Mouse (Mus musculus): ENCODE measurements around the gene Pdgfb. TPM values are rescaled to one million over a fixed set of nuclear protein-coding genes. Genes with fewer than 3 reads are reported as not detected.

Gene Pdgfb
- 9.5 and 12.1 TPM in 2 replicates for total RNA-seq (2012; rRNA removed)

GRCm38 (mm10) chr15:80014321-80015210, at the start of gene Pdgfb:
Gene Pdgfb, minus strand, starts transcription at chr15:80014977.
- Histone ChIP-seq H3K36me3 (ENCODE audit: control insufficient read depth, insufficient read depth, low read length, poor library complexity, severe bottlenecking) (no peaks in the 10 kb centered on the region), H3K27ac (ENCODE audit: insufficient read depth, low read depth, low read length, poor library complexity, severe bottlenecking) (no peak within 1 kb of the TSS), H3K9ac (ENCODE audit: insufficient read depth, low read depth, low read length, poor library complexity, severe bottlenecking) (peak within 1 kb of the TSS; percentile 70), H3K4me3 (ENCODE audit: insufficient read depth in 1 of 2, low read depth in 1 of 2, low read length in 2 of 2, poor library complexity in 1 of 2, severe bottlenecking in 1 of 2) (peak within 1 kb of the TSS; percentile 70 to 86), H3K9me3 (ENCODE audit: control insufficient read depth, insufficient read depth, low read depth, low read length) (no peaks in the 10 kb centered on the region), H3K4me1 (ENCODE audit: control insufficient read depth in 2 of 2, insufficient read depth in 2 of 2, low read length in 2 of 2, poor library complexity in 1 of 2) (peaks cover 0 to 23% of the 10 kb centered on the region in 2 experiments; a peak in 2 of 4 replicates)
- TF ChIP-seq CHD2 (IDR thresholded peaks at IDR 0.05; ENCODE audit: low read depth, low read length): no peak
- in situ Hi-C loops (cut with MboI; ENCODE audit: low sequenced_read_pairs in 2 of 2, unreplicated experiment in 2 of 2): no loop called here
- no peak for DNase-seq (ENCODE audit: low read depth, low spot score)

GRCm38 (mm10) chr15:80062821-80063220, 48.0 kb upstream of the Pdgfb start:
- in situ Hi-C loops (cut with MboI; ENCODE audit: low sequenced_read_pairs in 2 of 2, unreplicated experiment in 2 of 2): loop anchor here in 1 of 2 experiments (10.0 to 25.0 kb wide), 2 partner anchors 118 to 301 kb away; no protein-coding TSS in a partner anchor
- Histone ChIP-seq H3K9me3 (ENCODE audit: control insufficient read depth, insufficient read depth, low read depth, low read length) (no peaks in the 10 kb centered on the region), H3K9ac (ENCODE audit: insufficient read depth, low read depth, low read length, poor library complexity, severe bottlenecking) (no peak overlapping the region)

GRCm38 (mm10) chr15:80062339-80062738, 47.6 kb upstream of the Pdgfb start:
- in situ Hi-C loops (cut with MboI; ENCODE audit: low sequenced_read_pairs in 2 of 2, unreplicated experiment in 2 of 2): loop anchor here in 1 of 2 experiments (10.0 to 25.0 kb wide), 2 partner anchors 118 to 300 kb away; no protein-coding TSS in a partner anchor
- no peaks in the 10 kb centered on the region for H3K36me3 ChIP-seq (ENCODE audit: control insufficient read depth, insufficient read depth, low read length, poor library complexity, severe bottlenecking)
- H3K4me3 ChIP-seq (ENCODE audit: insufficient read depth in 1 of 2, low read depth in 1 of 2, low read length in 2 of 2, poor library complexity in 1 of 2, severe bottlenecking in 1 of 2): no peak overlapping the region
- peaks cover 2 to 16% of the 10 kb centered on the region in 2 experiments; a peak in 2 of 4 replicates for H3K4me1 ChIP-seq (ENCODE audit: control insufficient read depth in 2 of 2, insufficient read depth in 2 of 2, low read length in 2 of 2, poor library complexity in 1 of 2)
- H3K9me3 ChIP-seq (ENCODE audit: control insufficient read depth, insufficient read depth, low read depth, low read length): no peaks in the 10 kb centered on the region
- no peak overlapping the region for H3K9ac ChIP-seq (ENCODE audit: insufficient read depth, low read depth, low read length, poor library complexity, severe bottlenecking)
- TF ChIP-seq CHD2 (IDR thresholded peaks at IDR 0.05; ENCODE audit: low read depth, low read length) (no peak), MAFK (IDR thresholded peaks at IDR 0.05; ENCODE audit: insufficient read depth, low read depth, low read length) (no peak), HCFC1 (IDR thresholded peaks at IDR 0.05; ENCODE audit: borderline replicate concordance, insufficient read depth, low read length) (no peak), ZNF384 (IDR thresholded peaks at IDR 0.05; ENCODE audit: low read depth, low read length) (no peak), ZC3H11A (IDR thresholded peaks at IDR 0.05; ENCODE audit: borderline replicate concordance, low read depth, low read length) (no peak)
- no peak overlapping the region for H3K27ac ChIP-seq (ENCODE audit: insufficient read depth, low read depth, low read length, poor library complexity, severe bottlenecking)
- DNase-seq (ENCODE audit: low read depth, low spot score): no peak

More at GRCm38 (mm10) chr15:80062821-80063220, 48.0 kb upstream of the Pdgfb start:
- H3K4me3 ChIP-seq (ENCODE audit: insufficient read depth in 1 of 2, low read depth in 1 of 2, low read length in 2 of 2, poor library complexity in 1 of 2, severe bottlenecking in 1 of 2): no peak overlapping the region
- no peak for DNase-seq (ENCODE audit: low read depth, low spot score)
- TF ChIP-seq MAFK (IDR thresholded peaks at IDR 0.05; ENCODE audit: insufficient read depth, low read depth, low read length): no peak
- no peak for TF ChIP-seq HCFC1 (IDR thresholded peaks at IDR 0.05; ENCODE audit: borderline replicate concordance, insufficient read depth, low read length)
- TF ChIP-seq ZNF384 (IDR thresholded peaks at IDR 0.05; ENCODE audit: low read depth, low read length): no peak
- TF ChIP-seq CHD2 (IDR thresholded peaks at IDR 0.05; ENCODE audit: low read depth, low read length): no peak
- no peak for TF ChIP-seq ZC3H11A (IDR thresholded peaks at IDR 0.05; ENCODE audit: borderline replicate concordance, low read depth, low read length)
- no peak overlapping the region; the same call in 1 of the 2 replicates for H3K27ac ChIP-seq (ENCODE audit: insufficient read depth, low read depth, low read length, poor library complexity, severe bottlenecking)
- peaks cover 2 to 16% of the 10 kb centered on the region in 2 experiments; a peak in 2 of 4 replicates for H3K4me1 ChIP-seq (ENCODE audit: control insufficient read depth in 2 of 2, insufficient read depth in 2 of 2, low read length in 2 of 2, poor library complexity in 1 of 2)
- H3K36me3 ChIP-seq (ENCODE audit: control insufficient read depth, insufficient read depth, low read length, poor library complexity, severe bottlenecking): no peaks in the 10 kb centered on the region

- no peaks in the 10 kb centered on the region for H3K9me3 ChIP-seq (ENCODE audit: control insufficient read depth, insufficient read depth, low read depth, low read length)
- H3K4me1 ChIP-seq (ENCODE audit: control insufficient read depth in 2 of 2, insufficient read depth in 2 of 2, low read length in 2 of 2, poor library complexity in 1 of 2): peaks cover 2 to 16% of the 10 kb centered on the region in 2 experiments; a peak in 2 of 4 replicates
- H3K27ac ChIP-seq (ENCODE audit: insufficient read depth, low read depth, low read length, poor library complexity, severe bottlenecking): no peak overlapping the region
- no peak overlapping the region for H3K9ac ChIP-seq (ENCODE audit: insufficient read depth, low read depth, low read length, poor library complexity, severe bottlenecking)
- no peak for DNase-seq (ENCODE audit: low read depth, low spot score)
- H3K36me3 ChIP-seq (ENCODE audit: control insufficient read depth, insufficient read depth, low read length, poor library complexity, severe bottlenecking): no peaks in the 10 kb centered on the region
- in situ Hi-C loops (cut with MboI; ENCODE audit: low sequenced_read_pairs in 2 of 2, unreplicated experiment in 2 of 2): loop anchor here in 1 of 2 experiments (10.0 to 25.0 kb wide), 2 partner anchors 116 to 299 kb away; no protein-coding TSS in a partner anchor
- H3K4me3 ChIP-seq (ENCODE audit: insufficient read depth in 1 of 2, low read depth in 1 of 2, low read length in 2 of 2, poor library complexity in 1 of 2, severe bottlenecking in 1 of 2): no peak overlapping the region
- no peak for TF ChIP-seq ZNF384 (IDR thresholded peaks at IDR 0.05; ENCODE audit: low read depth, low read length)
- no peak for TF ChIP-seq ZC3H11A (IDR thresholded peaks at IDR 0.05; ENCODE audit: borderline replicate concordance, low read depth, low read length)
- no peak for TF ChIP-seq MAFK (IDR thresholded peaks at IDR 0.05; ENCODE audit: insufficient read depth, low read depth, low read length)
- no peak for TF ChIP-seq HCFC1 (IDR thresholded peaks at IDR 0.05; ENCODE audit: borderline replicate concordance, insufficient read depth, low read length)
- TF ChIP-seq CHD2 (IDR thresholded peaks at IDR 0.05; ENCODE audit: low read depth, low read length): no peak
Observed at GRCm38 (mm10) chr15:80061071-80061550, 46.3 kb upstream of the Pdgfb start.

All from ES-E14 (cell line).